Mouse (Mus musculus) CH12.LX (cell line): Measurements from ENCODE around the gene Ddx55.

Source experiments
- CHD2 ChIP-seq: IDR thresholded peaks from 2 replicates; pipeline ENCODE4 v1.6.1; 2011; ENCODE audit warnings: low read length, improper control_type of control experiment
- CTCF ChIP-seq, 2 experiments: IDR thresholded peaks in 1 of 2; conservative IDR thresholded peaks in 1 of 2; 2 replicates each; pipeline ENCODE4 v1.5.1; 2011 to 2012; ENCODE audit warnings: low read depth in 2 of 2, low read length in 2 of 2, improper control_type of control experiment in 1 of 2, inconsistent platforms in 1 of 2, mild to moderate bottlenecking in 1 of 2, moderate library complexity in 1 of 2
- JUN ChIP-seq: IDR thresholded peaks from 2 replicates; pipeline ENCODE4 v1.6.1; 2011; ENCODE audit warnings: low read depth, mild to moderate bottlenecking, low read length, improper control_type of control experiment, moderate library complexity; ENCODE audit not compliant: insufficient read depth
- POLR2A ChIP-seq: IDR thresholded peaks from 2 replicates; pipeline ENCODE4 v1.6.1; 2011; ENCODE audit warnings: low read depth, mild to moderate bottlenecking, improper control_type of control experiment, low read length
- RAD21 ChIP-seq: IDR thresholded peaks from 2 replicates; pipeline ENCODE4 v1.6.1; 2011; ENCODE audit warnings: low read depth, mild to moderate bottlenecking, low read length, improper control_type of control experiment, moderate library complexity
- USF2 ChIP-seq: conservative IDR thresholded peaks from 2 replicates; pipeline ENCODE4 v1.6.1; 2011; ENCODE audit warnings: low read depth, low read length, improper control_type of control experiment

DNA sequence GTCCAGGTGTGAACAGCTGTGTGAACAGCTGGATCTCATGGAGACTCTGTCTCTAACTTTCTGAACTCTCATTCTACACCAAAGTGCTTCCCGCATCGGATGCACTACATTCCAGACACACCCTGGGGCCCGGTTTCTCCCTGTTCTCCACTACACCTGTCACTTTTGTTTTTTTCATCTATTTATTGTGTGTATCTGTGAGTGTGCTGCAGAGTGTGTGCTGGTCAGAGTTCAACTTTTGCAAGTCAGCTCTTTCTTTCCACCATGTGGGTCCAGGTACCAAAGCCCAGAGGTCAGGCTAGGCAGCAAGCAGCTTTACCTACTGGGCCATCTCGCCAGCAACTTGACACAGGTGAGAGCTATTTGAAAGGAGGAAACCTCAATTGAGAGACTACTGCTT is 47.4 kb upstream of the Ddx55 start:
- TF ChIP-seq POLR2A: no peak
- no peak for TF ChIP-seq CTCF (conservative IDR thresholded peaks at IDR 0.05 in 1 of 2, IDR thresholded peaks at IDR 0.05 in 1 of 2; ENCODE audit: low read depth in 2 of 2, low read length in 2 of 2)
- TF ChIP-seq USF2: no peak
- TF ChIP-seq CHD2: no peak
- TF ChIP-seq RAD21: no peak
- TF ChIP-seq JUN: no peak
